Mouse (Mus musculus) erythroblast, embryonic 14.5 days (primary cell): Measurements from ENCODE around the gene Sptbn4. TPM values are rescaled to one million over a fixed set of nuclear protein-coding genes. Genes with fewer than 3 reads are reported as not detected.

Experiments used
- H3K27me3 ChIP-seq: 2 replicates; pipeline ENCODE4 v1.6.1; 2012; ENCODE audit warnings: inconsistent platforms; ENCODE audit not compliant: control insufficient read depth
- H3K36me3 ChIP-seq: 2 replicates; pipeline ENCODE4 v1.6.1; 2012; ENCODE audit warnings: mild to moderate bottlenecking, inconsistent platforms; ENCODE audit not compliant: control insufficient read depth
- H3K4me1 ChIP-seq: 2 replicates; pipeline ENCODE4 v1.6.1; 2012; ENCODE audit warnings: inconsistent platforms; ENCODE audit not compliant: control insufficient read depth
- H3K4me3 ChIP-seq: replicated peaks from 2 replicates; pipeline ENCODE3; 2012; ENCODE audit warnings: moderate library complexity, mild to moderate bottlenecking, inconsistent platforms
- H3K9me3 ChIP-seq: 2 replicates; pipeline ENCODE4 v1.6.1; 2012; ENCODE audit warnings: low read length, inconsistent platforms, mixed read lengths; ENCODE audit not compliant: control insufficient read depth
- GATA1 ChIP-seq: IDR thresholded peaks from 2 replicates; pipeline ENCODE4 v1.6.1; 2012; ENCODE audit warnings: low read length, inconsistent platforms, mixed read lengths
- TAL1 ChIP-seq: IDR thresholded peaks from 3 replicates; pipeline ENCODE4 v1.6.1; 2012; ENCODE audit warnings: low read length, inconsistent platforms, mixed read lengths
- polyA plus RNA-seq: library from polyadenylated mRNA; stranded (reverse); fragments of >175 nt; gene quantifications from 2 replicates; pipeline ENCODE4 v1.2.3, GENCODE M21; 2012

Sptbn4 gene
- polyA plus RNA-seq, 1 experiment: 0.01 TPM

- TF ChIP-seq GATA1 (no peak), TAL1 (no peak)
- H3K36me3 ChIP-seq: no peaks in the 10 kb centered on the region
- no peaks in the 10 kb centered on the region for H3K4me1 ChIP-seq
- no peak overlapping the region for H3K4me3 ChIP-seq
- peaks cover 88% of the 10 kb centered on the region for H3K27me3 ChIP-seq
- peaks cover 8% of the 10 kb centered on the region; the same call in 1 of the 2 replicates for H3K9me3 ChIP-seq
Measured at GRCm38 (mm10) chr7:27400545-27400944, 46.9 kb downstream of the Sptbn4 start.

- H3K4me1 ChIP-seq: no peaks in the 10 kb centered on the region
- no peaks in the 10 kb centered on the region for H3K9me3 ChIP-seq
- peaks cover 87% of the 10 kb centered on the region for H3K27me3 ChIP-seq
- no peak overlapping the region for H3K4me3 ChIP-seq
- no peaks in the 10 kb centered on the region for H3K36me3 ChIP-seq
- TF ChIP-seq GATA1: no peak
- no peak for TF ChIP-seq TAL1
Measured at GRCm38 (mm10) chr7:27397048-27397949, 50.2 kb downstream of the Sptbn4 start.

GRCm38 (mm10) chr7:27396184-27397047 lies 51.1 kb downstream of the Sptbn4 start:
- TF ChIP-seq TAL1: no peak
- no peak for TF ChIP-seq GATA1
- Histone ChIP-seq H3K4me3 (no peak overlapping the region), H3K27me3 (peaks cover 88% of the 10 kb centered on the region), H3K36me3 (no peaks in the 10 kb centered on the region), H3K9me3 (no peaks in the 10 kb centered on the region), H3K4me1 (no peaks in the 10 kb centered on the region)

GRCm38 (mm10) chr7:27395521-27396183 lies 51.8 kb downstream of the Sptbn4 start:
- Histone ChIP-seq H3K4me1 (no peaks in the 10 kb centered on the region), H3K4me3 (no peak overlapping the region), H3K9me3 (no peaks in the 10 kb centered on the region), H3K36me3 (no peaks in the 10 kb centered on the region), H3K27me3 (peaks cover 88% of the 10 kb centered on the region)
- TF ChIP-seq GATA1: no peak
- TF ChIP-seq TAL1: no peak

- Histone ChIP-seq H3K27me3 (peaks cover 63% of the 10 kb centered on the region), H3K9me3 (no peaks in the 10 kb centered on the region), H3K36me3 (no peaks in the 10 kb centered on the region), H3K4me3 (no peak overlapping the region), H3K4me1 (peaks cover 5% of the 10 kb centered on the region)
- TF ChIP-seq TAL1 (no peak), GATA1 (no peak)
Measured at GRCm38 (mm10) chr7:27391416-27391815, 56.1 kb downstream of the Sptbn4 start.

- Histone ChIP-seq H3K9me3 (no peaks in the 10 kb centered on the region), H3K27me3 (peaks cover 44% of the 10 kb centered on the region), H3K4me1 (peaks cover 11% of the 10 kb centered on the region), H3K4me3 (no peak overlapping the region), H3K36me3 (no peaks in the 10 kb centered on the region)
- TF ChIP-seq GATA1: no peak
- TF ChIP-seq TAL1: no peak
Measured at GRCm38 (mm10) chr7:27389213-27389612, 58.3 kb downstream of the Sptbn4 start.

- Histone ChIP-seq H3K4me1 (peaks cover 29% of the 10 kb centered on the region), H3K9me3 (no peaks in the 10 kb centered on the region), H3K4me3 (no peak overlapping the region), H3K36me3 (no peaks in the 10 kb centered on the region), H3K27me3 (peaks cover 17% of the 10 kb centered on the region)
- no peak for TF ChIP-seq TAL1
- no peak for TF ChIP-seq GATA1
Measured at GRCm38 (mm10) chr7:27384731-27385130, 62.8 kb downstream of the Sptbn4 start.

- no peaks in the 10 kb centered on the region for H3K9me3 ChIP-seq
- H3K36me3 ChIP-seq: no peaks in the 10 kb centered on the region
- TF ChIP-seq TAL1 (no peak), GATA1 (no peak)
- H3K4me1 ChIP-seq: peaks cover 27% of the 10 kb centered on the region
- peaks cover 22% of the 10 kb centered on the region for H3K27me3 ChIP-seq
- no peak overlapping the region for H3K4me3 ChIP-seq
Measured at GRCm38 (mm10) chr7:27384134-27384533, 63.4 kb downstream of the Sptbn4 start.
